Mouse (Mus musculus): ENCODE results near the gene Olfr31.

Olfr31 gene

DNA sequence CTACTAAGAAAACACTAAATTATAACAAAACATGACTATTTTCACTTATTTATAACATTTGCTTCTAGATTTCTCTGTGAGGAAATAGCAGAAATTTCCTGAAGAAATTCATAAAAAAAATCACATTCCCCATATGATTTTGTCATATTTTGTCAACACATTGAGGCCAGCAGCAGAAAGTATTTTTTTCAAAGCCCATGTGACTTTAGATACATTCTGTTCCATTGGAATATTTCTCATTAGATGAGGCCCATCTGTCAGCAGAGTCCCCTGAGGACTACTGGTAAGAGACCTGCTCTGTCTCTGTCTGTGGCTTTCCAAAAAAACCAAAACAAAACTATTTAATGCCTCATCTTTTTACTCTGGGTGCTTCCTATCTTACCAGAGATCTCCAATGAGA, at the start of gene Olfr31:
Olfr31 (plus strand) TSS at position 301 of the 400 bp plus-strand sequence.
- in situ Hi-C loops (cut with MboI; ENCODE audit: low pct_unique_long_range_greater_than_20kb in 1 of 2, low sequenced_read_pairs in 2 of 2, unreplicated experiment in 1 of 2): no loop called here

DNA sequence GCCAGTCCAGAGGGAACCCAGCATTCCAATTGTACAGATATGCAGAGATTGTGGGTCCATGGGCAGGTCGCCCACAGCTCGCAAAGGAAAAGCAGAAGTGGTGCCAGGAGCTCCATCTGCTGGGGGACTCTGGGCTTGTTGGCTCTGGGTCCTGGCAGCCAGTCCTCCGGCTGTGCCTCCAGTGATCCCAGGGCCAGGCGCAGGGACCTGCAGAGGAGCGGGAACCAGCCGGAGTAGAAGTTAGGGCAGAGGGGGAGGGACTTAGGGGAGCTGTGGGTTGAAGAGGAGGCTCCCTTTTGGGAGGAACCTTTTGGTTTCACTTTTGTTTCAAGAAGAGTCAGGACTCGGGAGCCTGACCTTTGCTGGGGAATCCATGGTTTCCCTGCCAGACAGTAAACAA, 28.2 kb upstream of the Olfr31 start:
- in situ Hi-C loops (cut with MboI; ENCODE audit: low pct_unique_long_range_greater_than_20kb in 1 of 2, low sequenced_read_pairs in 2 of 2, unreplicated experiment in 1 of 2): no loop called here

DNA sequence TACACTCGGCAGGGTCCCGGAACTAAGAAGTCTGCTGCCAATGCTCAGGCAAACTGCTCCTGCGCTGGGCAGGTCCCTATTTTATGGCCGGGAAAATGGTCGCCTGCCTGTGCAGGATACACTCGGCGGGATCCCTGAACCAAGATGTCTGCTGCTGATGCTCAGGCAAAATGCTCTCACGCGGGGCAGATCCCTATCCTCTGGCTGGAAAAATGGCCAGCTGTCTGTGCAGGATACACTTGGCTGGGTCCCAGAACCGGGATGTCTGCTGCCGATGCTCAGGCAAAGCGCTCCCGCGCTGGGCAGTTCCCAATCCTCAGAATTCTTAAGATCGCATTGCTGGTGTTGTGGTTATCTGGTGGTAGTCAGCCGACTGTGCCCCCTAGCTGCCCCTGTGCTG, 13.7 kb upstream of the Olfr31 start:
- in situ Hi-C loops (cut with MboI; ENCODE audit: low pct_unique_long_range_greater_than_20kb in 1 of 2, low sequenced_read_pairs in 2 of 2, unreplicated experiment in 1 of 2): no loop called here

DNA sequence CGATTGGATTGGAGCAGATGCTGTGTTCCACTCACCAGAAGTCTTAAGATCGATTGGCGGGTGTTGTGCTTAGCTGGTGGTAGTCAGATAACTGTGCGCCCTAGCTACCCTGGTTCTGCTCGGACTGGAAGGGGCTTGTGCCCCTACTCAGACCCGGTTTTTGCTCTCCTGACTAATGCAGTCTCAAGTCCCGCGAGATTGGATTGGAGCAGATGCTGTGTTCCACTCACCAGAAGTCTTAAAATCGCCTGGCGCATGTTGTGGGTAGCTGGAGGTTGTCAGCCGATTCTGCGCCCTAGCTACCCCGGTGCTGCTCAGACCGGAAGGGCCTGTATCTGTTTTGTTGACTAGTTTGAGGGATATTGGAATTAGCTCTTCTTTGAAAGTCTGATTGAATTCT, 13.2 kb upstream of the Olfr31 start:
- in situ Hi-C loops (cut with MboI; ENCODE audit: low pct_unique_long_range_greater_than_20kb in 1 of 2, low sequenced_read_pairs in 2 of 2, unreplicated experiment in 1 of 2): no loop called here

DNA sequence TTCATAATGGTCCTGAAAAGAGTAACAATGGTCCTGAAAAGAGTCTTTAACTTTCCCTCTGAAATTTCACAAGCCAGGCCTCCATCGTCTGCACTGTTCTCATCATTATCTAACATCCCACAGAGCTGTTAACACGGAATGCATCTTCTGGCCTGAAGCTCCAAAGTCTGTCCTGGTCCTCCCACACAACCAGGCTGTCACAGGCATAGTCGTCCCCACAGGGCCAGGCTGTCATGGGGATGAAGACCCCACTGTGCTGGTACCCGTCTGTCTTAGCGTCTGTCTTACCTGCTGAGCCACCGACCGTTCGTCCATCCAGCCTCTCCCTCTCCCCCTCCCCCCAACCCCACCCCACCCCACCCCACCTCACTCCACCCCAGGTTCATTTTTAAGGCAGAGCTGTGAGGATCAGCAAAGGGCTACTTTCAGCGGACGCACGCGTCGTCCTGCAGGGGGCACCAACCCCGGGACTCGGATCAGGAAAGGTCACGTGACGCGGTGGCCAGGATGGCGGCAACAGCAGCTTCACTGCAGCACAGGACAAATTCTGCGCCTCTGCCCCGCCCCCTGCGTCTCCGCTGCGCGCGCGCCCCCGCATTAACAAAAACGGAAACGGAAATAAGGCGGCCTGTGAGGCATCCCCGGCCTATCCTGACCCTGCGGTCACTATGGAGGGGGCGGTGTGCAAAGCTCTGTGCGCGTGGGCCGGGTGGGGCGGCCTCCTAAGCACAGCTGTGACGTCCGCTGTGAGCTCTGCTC, 22.7 kb downstream of the Olfr31 start:
- in situ Hi-C loops (cut with MboI; ENCODE audit: low pct_unique_long_range_greater_than_20kb in 1 of 2, low sequenced_read_pairs in 2 of 2, unreplicated experiment in 1 of 2): no loop called here

DNA sequence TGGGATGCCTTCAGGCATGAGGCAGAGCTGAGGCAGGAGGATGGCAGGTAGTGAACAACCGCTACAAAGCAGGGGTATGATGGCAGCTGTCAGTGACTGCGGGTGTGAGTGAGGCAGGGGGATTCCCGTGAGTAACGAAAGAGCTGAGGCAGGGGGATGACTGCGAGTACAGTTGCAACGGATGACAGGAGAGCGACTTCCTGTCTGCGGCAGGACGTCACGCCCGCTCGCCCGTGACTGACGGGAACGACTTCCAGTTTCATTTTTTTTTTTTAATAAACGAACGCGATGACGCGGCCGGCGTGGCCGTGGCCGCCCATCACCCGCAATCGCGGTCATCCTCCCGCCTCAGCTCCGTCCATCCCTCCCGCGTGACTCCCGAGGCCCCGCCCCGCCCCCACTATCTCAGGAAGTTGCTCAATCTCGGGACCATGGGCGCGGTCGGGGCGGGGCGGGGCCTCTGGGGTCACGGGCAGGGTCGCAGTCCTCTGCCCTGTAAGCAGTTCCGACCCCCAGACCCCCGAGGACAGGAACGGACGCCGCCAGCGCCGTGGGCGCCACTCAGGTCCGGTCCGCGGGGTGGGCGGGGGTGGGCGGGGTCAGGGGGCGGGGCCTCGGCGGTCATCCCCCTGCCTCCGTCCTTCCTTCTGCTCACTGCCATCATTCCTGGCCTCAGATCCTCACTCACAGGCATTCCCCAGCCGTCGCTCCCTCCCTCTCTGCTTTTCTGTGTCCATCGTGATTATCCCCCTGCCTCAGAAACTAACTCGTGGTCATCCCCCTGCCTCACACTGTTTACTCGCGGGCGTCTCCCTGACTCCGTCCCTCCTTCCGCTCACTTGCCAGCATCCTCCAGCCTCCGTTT, 23.6 kb downstream of the Olfr31 start, which contains the start of gene Il3ra:
Il3ra (plus strand) TSS at position 328 of the 865 bp plus-strand sequence.
- in situ Hi-C loops (cut with MboI; ENCODE audit: low pct_unique_long_range_greater_than_20kb in 1 of 2, low sequenced_read_pairs in 2 of 2, unreplicated experiment in 1 of 2): no loop called here

DNA sequence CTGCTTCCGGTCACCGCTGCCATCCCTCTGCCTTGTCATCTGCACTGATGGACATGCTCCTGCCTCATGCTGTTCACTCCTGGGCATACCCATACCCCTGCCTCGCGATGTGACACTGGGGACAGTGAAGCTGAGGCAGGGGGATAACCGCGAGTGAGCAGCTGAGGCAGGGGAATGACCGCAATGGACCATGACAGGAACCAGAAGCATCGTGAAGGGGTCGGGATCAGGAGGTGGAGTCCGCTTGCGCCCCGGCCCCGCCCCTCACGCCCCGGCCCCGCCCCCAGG, 24.1 kb downstream of the Olfr31 start:
- in situ Hi-C loops (cut with MboI; ENCODE audit: low pct_unique_long_range_greater_than_20kb in 1 of 2, low sequenced_read_pairs in 2 of 2, unreplicated experiment in 1 of 2): no loop called here

DNA sequence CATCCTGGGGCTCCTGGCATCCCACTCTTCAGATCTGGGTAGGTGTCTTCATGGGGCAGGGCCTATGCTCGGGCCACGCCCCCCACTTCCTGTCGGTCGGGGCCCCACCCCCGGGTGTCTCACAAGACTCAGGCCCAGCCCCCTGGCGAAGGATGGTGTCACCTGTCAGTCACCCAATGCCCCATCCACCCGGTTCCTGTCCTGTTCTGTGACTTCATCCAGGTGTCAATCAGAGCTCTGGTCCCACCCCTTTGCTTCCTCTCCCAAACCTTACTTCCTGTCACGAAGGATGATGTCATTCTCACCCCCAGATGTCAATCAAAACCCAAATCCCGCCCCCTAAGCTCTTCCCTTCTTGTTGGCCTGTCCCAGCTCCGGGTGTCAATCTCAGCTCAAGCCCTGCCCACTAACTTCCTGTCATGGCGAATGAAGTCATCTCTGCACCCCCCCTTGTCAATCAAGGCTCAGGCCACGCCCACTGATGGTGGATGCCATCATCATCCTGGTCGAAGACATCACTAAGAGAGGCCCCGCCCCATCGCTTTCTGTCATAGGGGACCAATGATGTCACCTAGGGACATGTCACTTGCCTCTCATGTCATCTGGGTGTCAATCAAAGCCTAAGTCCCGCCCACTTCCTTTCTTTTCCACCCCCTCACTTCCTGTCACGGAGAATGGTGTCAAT, 24.7 kb downstream of the Olfr31 start:
- in situ Hi-C loops (cut with MboI; ENCODE audit: low pct_unique_long_range_greater_than_20kb in 1 of 2, low sequenced_read_pairs in 2 of 2, unreplicated experiment in 1 of 2): no loop called here

DNA sequence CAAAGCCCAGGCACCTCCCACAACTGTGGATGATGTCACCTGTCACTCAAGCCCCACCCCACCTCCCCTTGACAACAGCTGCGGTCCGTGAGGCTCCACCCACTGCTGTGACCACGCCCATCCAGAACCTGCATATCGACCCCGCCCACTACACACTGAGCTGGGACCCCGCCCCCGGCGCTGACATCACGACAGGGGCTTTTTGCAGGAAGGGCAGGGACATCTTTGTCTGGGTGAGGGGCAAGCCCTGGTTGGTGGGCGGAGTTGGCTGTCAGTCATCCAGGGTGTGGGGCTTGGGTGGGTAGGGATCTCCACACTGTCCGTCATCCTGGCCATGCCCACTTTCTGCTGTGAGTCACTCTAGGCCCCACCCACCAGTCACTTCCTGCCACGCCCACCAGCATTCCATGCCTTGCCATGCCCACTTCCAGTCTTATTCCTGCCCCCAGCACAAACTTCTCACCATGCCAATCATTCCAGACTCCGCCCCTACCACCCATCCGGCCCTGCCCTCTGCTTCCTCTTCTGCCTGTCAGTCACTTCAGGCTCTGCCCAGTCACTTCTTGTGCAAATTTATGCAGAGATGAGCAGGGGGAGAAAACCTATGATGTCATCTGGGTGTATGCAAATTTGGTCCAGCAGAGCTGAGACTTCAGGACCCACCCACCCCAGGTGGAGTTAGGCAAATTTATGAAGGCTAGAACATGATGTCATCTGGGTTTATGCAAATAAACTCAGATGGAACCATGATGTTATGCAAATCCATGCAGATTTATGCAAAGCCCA, 25.4 kb downstream of the Olfr31 start:
- in situ Hi-C loops (cut with MboI; ENCODE audit: low pct_unique_long_range_greater_than_20kb in 1 of 2, low sequenced_read_pairs in 2 of 2, unreplicated experiment in 1 of 2): no loop called here

DNA sequence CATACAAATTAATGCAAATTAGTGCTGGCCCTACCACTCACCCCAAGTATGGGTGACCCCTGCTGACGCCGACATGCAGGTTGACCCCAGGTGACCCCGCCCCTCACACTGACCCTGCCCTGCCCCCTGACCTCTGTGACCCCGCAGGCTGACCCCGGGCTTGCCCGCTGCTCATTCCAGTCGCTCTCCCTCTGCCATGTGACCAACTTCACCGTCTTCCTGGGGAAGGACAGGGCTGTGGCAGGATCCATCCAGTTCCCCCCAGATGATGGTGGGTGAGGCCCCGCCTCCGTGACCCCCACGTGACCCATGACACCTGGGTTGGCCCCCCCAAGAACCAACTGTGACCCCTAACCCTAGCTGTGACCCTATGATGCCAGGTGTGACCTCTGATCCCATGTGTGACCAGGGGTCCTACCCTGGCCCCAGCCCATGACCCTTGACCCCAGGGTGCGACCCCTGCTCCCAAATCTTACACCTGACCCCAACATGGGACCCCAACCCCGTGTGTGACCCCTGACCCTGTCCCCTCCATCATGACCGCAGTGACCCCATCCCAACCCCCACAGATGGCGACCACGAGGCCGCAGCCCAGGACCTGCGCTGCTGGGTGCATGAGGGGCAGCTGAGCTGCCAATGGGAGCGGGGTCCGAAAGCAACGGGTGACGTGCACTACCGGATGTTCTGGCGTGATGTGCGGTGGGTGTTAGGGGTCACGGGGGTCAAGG, 26.2 kb downstream of the Olfr31 start:
- in situ Hi-C loops (cut with MboI; ENCODE audit: low pct_unique_long_range_greater_than_20kb in 1 of 2, low sequenced_read_pairs in 2 of 2, unreplicated experiment in 1 of 2): no loop called here

DNA sequence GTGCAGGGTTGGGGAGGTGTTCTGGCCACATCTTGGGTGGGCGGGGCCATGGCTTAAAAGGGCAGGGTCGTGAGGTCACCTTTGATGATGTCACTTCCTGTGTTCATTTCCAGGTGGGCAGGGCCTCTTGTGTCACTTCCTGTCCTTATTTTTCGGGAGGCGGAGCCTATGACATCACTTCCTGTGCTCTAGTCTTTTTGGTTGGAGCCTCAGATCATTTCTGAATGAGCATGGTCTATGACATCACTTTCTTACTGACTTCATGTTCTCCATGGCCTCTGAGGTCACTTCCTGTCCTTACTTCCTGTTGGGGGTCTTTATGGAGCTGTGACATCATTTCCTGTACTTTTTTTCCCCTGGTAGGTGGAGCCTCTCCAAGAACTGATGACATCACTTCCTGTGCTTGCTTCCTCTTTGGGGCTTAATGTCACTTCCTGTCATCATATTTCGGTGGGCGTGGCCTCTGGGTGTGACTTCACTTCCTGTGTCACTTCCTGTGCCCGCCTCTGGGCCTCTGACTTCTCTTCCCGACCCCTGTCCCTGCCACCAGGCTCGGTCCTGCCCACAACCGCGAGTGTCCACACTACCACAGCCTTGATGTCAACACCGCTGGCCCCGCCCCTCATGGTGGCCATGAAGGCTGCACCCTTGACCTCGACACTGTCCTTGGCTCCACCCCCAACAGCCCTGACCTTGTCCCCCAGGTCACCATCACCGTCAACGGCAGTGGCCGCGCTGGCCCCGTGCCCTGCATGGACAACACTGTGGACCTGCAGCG, 27.0 kb downstream of the Olfr31 start:
- in situ Hi-C loops (cut with MboI; ENCODE audit: low pct_unique_long_range_greater_than_20kb in 1 of 2, low sequenced_read_pairs in 2 of 2, unreplicated experiment in 1 of 2): no loop called here

DNA sequence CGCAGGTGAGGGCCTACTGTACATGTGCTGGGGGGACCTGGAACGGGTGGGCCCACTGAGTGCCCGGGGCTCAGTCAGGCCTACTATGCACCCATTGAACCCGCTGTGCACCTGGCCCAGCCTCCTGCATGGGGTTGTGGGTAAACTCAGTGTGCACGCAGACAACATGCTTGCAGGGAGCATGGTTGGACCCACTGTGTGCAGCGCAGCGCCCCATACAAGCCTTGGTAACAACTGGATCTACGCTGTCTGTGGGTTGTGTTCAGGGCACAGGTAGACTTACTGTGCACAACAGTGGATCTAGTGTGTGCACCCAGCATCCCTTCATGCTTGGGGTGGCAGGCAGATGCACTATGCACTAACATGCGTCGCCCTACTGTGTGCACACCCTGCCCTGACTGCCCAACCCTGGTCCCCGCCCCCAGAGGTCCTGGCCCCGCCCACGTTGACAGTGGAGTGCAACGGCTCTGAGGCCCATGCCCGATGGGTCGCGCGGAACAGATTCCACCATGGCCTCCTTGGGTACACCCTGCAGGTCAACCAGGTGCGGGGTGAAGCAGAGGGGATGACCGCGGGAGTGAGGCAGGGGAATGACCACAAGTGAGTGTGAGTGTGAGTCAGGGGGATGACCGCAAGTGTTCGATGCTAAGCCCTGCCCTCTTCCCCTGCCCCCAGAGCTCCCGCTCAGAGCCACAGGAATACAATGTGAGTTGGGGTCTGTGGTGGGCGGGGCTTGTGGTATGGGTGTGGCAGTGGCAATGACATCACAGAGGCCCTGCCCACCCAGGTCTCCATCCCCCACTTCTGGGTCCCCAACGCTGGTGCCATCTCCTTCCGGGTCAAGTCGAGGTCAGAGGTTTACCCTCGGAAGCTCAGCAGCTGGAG, 27.9 kb downstream of the Olfr31 start:
- in situ Hi-C loops (cut with MboI; ENCODE audit: low pct_unique_long_range_greater_than_20kb in 1 of 2, low sequenced_read_pairs in 2 of 2, unreplicated experiment in 1 of 2): no loop called here

DNA sequence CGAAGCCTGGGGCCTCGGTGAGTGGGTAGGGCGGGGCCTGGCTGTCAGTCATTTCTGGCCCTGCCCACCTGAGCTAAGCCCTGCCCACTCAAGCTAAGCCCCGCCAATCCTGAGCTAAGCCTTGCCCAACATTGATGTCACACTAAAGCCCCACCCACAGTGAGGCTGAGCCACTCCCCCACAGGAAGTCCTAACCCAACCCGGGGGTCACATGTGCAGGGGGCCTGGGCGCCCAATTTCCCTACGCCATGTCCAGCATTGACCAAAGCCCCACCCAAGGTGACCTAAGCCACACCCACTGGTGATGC, 28.5 kb downstream of the Olfr31 start:
- in situ Hi-C loops (cut with MboI; ENCODE audit: low pct_unique_long_range_greater_than_20kb in 1 of 2, low sequenced_read_pairs in 2 of 2, unreplicated experiment in 1 of 2): no loop called here

DNA sequence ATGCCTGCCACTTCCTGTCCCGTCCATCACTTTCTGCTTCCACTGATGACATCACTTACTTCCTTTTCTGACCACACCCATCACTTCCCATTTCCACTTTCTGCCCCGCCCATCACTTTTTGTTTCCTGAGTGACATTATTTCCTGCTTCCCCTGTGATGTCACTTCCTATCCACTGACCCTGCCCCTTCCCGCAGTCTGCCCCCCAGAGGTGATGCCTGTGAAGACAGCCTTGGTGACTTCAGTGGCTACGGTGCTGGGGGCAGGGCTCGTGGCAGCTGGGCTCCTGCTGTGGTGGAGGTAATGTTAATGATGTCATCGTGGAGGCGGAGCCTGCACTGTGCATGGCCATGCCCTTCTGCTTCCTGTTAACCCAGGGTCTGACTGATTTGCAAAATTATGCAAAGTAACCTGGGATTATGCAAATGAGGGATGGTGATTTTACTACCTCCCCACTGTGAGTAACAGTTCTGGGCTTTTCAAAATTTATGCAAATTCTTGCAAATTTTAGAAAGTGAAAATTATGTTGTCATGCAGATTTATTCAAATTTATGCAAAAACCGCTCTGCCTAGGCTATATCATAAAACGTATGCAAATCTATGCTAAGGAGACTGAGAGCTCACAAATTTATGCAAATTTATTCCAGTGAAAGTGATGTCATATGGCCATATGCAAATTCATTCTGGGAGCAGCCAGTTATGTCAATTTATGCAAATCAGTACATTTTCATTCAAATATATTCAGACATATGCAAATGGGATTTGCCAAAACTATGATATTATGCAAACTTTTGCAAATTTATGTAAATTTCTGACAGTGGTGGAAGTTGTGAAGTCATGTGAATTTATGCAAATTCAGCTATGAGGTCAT, 29.3 kb downstream of the Olfr31 start:
- in situ Hi-C loops (cut with MboI; ENCODE audit: low pct_unique_long_range_greater_than_20kb in 1 of 2, low sequenced_read_pairs in 2 of 2, unreplicated experiment in 1 of 2): no loop called here

DNA sequence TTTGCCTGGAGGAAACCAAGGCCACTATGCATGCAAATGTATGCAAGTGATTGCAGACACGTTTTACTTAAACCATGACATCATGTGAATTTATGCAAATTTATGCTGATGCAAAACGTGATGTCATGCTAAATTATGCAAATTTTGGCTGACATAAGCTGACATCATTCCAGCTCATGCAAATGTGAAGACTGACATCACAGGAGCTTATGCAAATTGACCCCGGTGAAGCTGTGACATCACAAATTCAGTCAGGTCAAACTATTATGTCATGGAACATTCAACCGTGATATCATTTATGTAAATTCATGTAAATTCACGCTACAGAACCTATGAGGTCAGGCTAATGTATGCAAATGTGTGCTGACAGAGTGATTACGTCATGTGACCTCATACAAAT, 30.0 kb downstream of the Olfr31 start:
- in situ Hi-C loops (cut with MboI; ENCODE audit: low pct_unique_long_range_greater_than_20kb in 1 of 2, low sequenced_read_pairs in 2 of 2, unreplicated experiment in 1 of 2): no loop called here

Data from mouse embryonic stem cell (cell line).